Mouse (Mus musculus) forebrain, embryonic 12.5 days (tissue): ENCODE results near the gene Sox5. TPM values are rescaled to one million over a fixed set of nuclear protein-coding genes. Genes with fewer than 3 reads are reported as not detected.

Experiments
- ATAC-seq: fragments of 200-750 bp; cut with Nextera tagmentation; 2 replicates; pipeline ENCODE4 v1.8.0; 2017; ENCODE audit warnings: moderate TSS enrichment; ENCODE audit not compliant: low FRiP score
- H3K27ac ChIP-seq: fragments of 300-500 bp; sonication (generic); 2 replicates; pipeline ENCODE4 v1.5.1; 2016; ENCODE audit warnings: mild to moderate bottlenecking
- H3K27me3 ChIP-seq: fragments of 300-500 bp; sonication (generic); 2 replicates; pipeline ENCODE4 v1.6.1; 2016; ENCODE audit warnings: mild to moderate bottlenecking
- H3K36me3 ChIP-seq: fragments of 300-500 bp; sonication (generic); replicated peaks from 2 replicates; pipeline ENCODE4 v1.6.1; 2016; ENCODE audit warnings: mild to moderate bottlenecking
- H3K4me1 ChIP-seq: fragments of 300-500 bp; sonication (generic); 2 replicates; pipeline ENCODE4 v1.6.1; 2016
- H3K4me2 ChIP-seq: fragments of 300-500 bp; sonication (generic); 2 replicates; pipeline ENCODE4 v1.6.1; 2016; ENCODE audit warnings: mild to moderate bottlenecking, moderate library complexity
- H3K4me3 ChIP-seq: fragments of 300-500 bp; sonication (generic); replicated peaks from 2 replicates; pipeline ENCODE4 v1.5.1; 2016; ENCODE audit warnings: mild to moderate bottlenecking
- H3K9ac ChIP-seq: fragments of 300-500 bp; sonication (generic); 2 replicates; pipeline ENCODE4 v1.6.1; 2016; ENCODE audit warnings: mild to moderate bottlenecking
- H3K9me3 ChIP-seq: fragments of 300-500 bp; sonication (generic); 2 replicates; pipeline ENCODE4 v1.6.1; 2016
- WGBS: fragments of 180-500 bp; shearing (Covaris S2); methylation state at CpG from one replicate; pipeline ENCODE4 v1.1.7; 2016; 5-methylcytosine and 5-hydroxymethylcytosine counted together
- polyA plus RNA-seq: library from polyadenylated mRNA; unstranded; fragments of >200 nt; fragmentation: Nextera tagmentation; extraction: Ambion mirVana; gene quantifications from 2 replicates; pipeline ENCODE4 v1.2.1, GENCODE M21; 2016

Gene Sox5
- polyA plus RNA-seq, 1 experiment from 2014 or later = 89.0 TPM

- no peak for ATAC-seq
- H3K9me3 ChIP-seq = no peaks in the 10 kb centered on the region
- no peak overlapping the region for H3K4me3 ChIP-seq
- no peaks in the 10 kb centered on the region for H3K27me3 ChIP-seq
- no peak overlapping the region for H3K9ac ChIP-seq
- H3K36me3 ChIP-seq = no peaks in the 10 kb centered on the region; the same call in 1 of the 2 replicates
- H3K4me2 ChIP-seq = no peak overlapping the region
- peaks cover 6% of the 10 kb centered on the region for H3K4me1 ChIP-seq
- no peak overlapping the region for H3K27ac ChIP-seq
- 63% methylated on average over 10 of the region's 10 CpGs for WGBS
Observed at GRCm38 (mm10) chr6:143916152-143916735, 865.5 kb downstream of the Sox5 start.

GRCm38 (mm10) chr6:143915686-143916085 lies 866.1 kb downstream of the Sox5 start:
- H3K4me3 ChIP-seq = no peak overlapping the region
- no peaks in the 10 kb centered on the region for H3K27me3 ChIP-seq
- H3K9ac ChIP-seq = no peak overlapping the region
- H3K4me1 ChIP-seq = peaks cover 6% of the 10 kb centered on the region
- H3K9me3 ChIP-seq = no peaks in the 10 kb centered on the region
- no peak for ATAC-seq
- no peak overlapping the region for H3K4me2 ChIP-seq
- WGBS = 90% methylated on average over 3 of the region's 3 CpGs
- H3K36me3 ChIP-seq = no peaks in the 10 kb centered on the region; the same call in 1 of the 2 replicates
- H3K27ac ChIP-seq = no peak overlapping the region

- Histone ChIP-seq H3K4me1 (no peaks in the 10 kb centered on the region), H3K27ac (no peak overlapping the region), H3K9ac (no peak overlapping the region), H3K4me2 (no peak overlapping the region), H3K9me3 (no peaks in the 10 kb centered on the region), H3K36me3 (no peaks in the 10 kb centered on the region; the same call in 1 of the 2 replicates), H3K27me3 (no peaks in the 10 kb centered on the region), H3K4me3 (no peak overlapping the region)
- ATAC-seq = no peak
- WGBS = 84% methylated on average over 3 of the region's 3 CpGs
Observed at GRCm38 (mm10) chr6:143912316-143912715, 869.5 kb downstream of the Sox5 start.

GRCm38 (mm10) chr6:143904693-143905031 lies 877.1 kb downstream of the Sox5 start:
- H3K27ac ChIP-seq = peak overlapping the region; percentile 65
- no peak for ATAC-seq
- H3K4me2 ChIP-seq = no peak overlapping the region
- no peak overlapping the region for H3K4me3 ChIP-seq
- H3K4me1 ChIP-seq = peaks cover 31% of the 10 kb centered on the region
- no peaks in the 10 kb centered on the region for H3K27me3 ChIP-seq
- H3K9ac ChIP-seq = no peak overlapping the region
- H3K36me3 ChIP-seq = no peaks in the 10 kb centered on the region
- H3K9me3 ChIP-seq = no peaks in the 10 kb centered on the region

- no peaks in the 10 kb centered on the region for H3K36me3 ChIP-seq
- no peaks in the 10 kb centered on the region for H3K9me3 ChIP-seq
- no peaks in the 10 kb centered on the region for H3K27me3 ChIP-seq
- ATAC-seq = peak; percentile 80
- peaks cover 31% of the 10 kb centered on the region for H3K4me1 ChIP-seq
- 36% methylated on average over 10 of the region's 10 CpGs for WGBS
- no peak overlapping the region for H3K4me3 ChIP-seq
- peak overlapping the region; percentile 65 for H3K27ac ChIP-seq
- no peak overlapping the region for H3K4me2 ChIP-seq
- no peak overlapping the region for H3K9ac ChIP-seq
Observed at GRCm38 (mm10) chr6:143903981-143904692, 877.6 kb downstream of the Sox5 start.

GRCm38 (mm10) chr6:143900871-143901270 lies 880.9 kb downstream of the Sox5 start:
- Histone ChIP-seq H3K27ac (no peak overlapping the region), H3K4me2 (no peak overlapping the region), H3K27me3 (no peaks in the 10 kb centered on the region), H3K9me3 (no peaks in the 10 kb centered on the region), H3K9ac (no peak overlapping the region), H3K4me1 (peaks cover 28% of the 10 kb centered on the region), H3K4me3 (no peak overlapping the region), H3K36me3 (no peaks in the 10 kb centered on the region)
- WGBS = 97% methylated on average over 4 of the region's 4 CpGs
- ATAC-seq = no peak

- Histone ChIP-seq H3K36me3 (no peaks in the 10 kb centered on the region), H3K9ac (no peak overlapping the region), H3K4me3 (no peak overlapping the region), H3K27me3 (no peaks in the 10 kb centered on the region), H3K9me3 (no peaks in the 10 kb centered on the region), H3K4me2 (no peak overlapping the region), H3K4me1 (no peaks in the 10 kb centered on the region), H3K27ac (no peak overlapping the region)
- ATAC-seq = no peak
- 85% methylated on average over 6 of the region's 6 CpGs for WGBS
Observed at GRCm38 (mm10) chr6:143895092-143895491, 886.7 kb downstream of the Sox5 start.

GRCm38 (mm10) chr6:143892869-143893268 lies 888.9 kb downstream of the Sox5 start:
- Histone ChIP-seq H3K27ac (no peak overlapping the region), H3K4me3 (no peak overlapping the region), H3K27me3 (no peaks in the 10 kb centered on the region), H3K36me3 (no peaks in the 10 kb centered on the region), H3K9ac (no peak overlapping the region), H3K4me1 (no peaks in the 10 kb centered on the region), H3K4me2 (no peak overlapping the region), H3K9me3 (no peaks in the 10 kb centered on the region)
- 92% methylated on average over 2 of the region's 2 CpGs for WGBS
- no peak for ATAC-seq

GRCm38 (mm10) chr6:143888556-143888955 lies 893.2 kb downstream of the Sox5 start:
- Histone ChIP-seq H3K27ac (no peak overlapping the region), H3K27me3 (no peaks in the 10 kb centered on the region), H3K4me1 (no peaks in the 10 kb centered on the region), H3K4me3 (no peak overlapping the region), H3K4me2 (no peak overlapping the region), H3K9ac (no peak overlapping the region), H3K36me3 (0 out of 2 replicates have a peak, but pooled peaks cover 4% of the 10 kb centered on the region), H3K9me3 (no peaks in the 10 kb centered on the region)
- 71% methylated on average over 7 of the region's 7 CpGs for WGBS
- no peak for ATAC-seq

- Histone ChIP-seq H3K36me3 (peaks cover 3% of the 10 kb centered on the region; the same call in 1 of the 2 replicates), H3K4me1 (0 out of 2 replicates have a peak, but pooled peaks cover 7% of the 10 kb centered on the region), H3K27me3 (no peaks in the 10 kb centered on the region), H3K4me2 (no peak overlapping the region), H3K4me3 (no peak overlapping the region), H3K9me3 (no peaks in the 10 kb centered on the region), H3K9ac (no peak overlapping the region), H3K27ac (no peak overlapping the region)
- ATAC-seq = no peak
- 92% methylated on average over 6 of the region's 6 CpGs for WGBS
Observed at GRCm38 (mm10) chr6:143878525-143878924, 903.3 kb downstream of the Sox5 start.

GRCm38 (mm10) chr6:143868790-143869189 lies 913.0 kb downstream of the Sox5 start:
- Histone ChIP-seq H3K36me3 (peaks cover under 1% of the 10 kb centered on the region; the same call in 1 of the 2 replicates), H3K9ac (no peak overlapping the region), H3K9me3 (no peaks in the 10 kb centered on the region), H3K27ac (no peak overlapping the region), H3K27me3 (no peaks in the 10 kb centered on the region), H3K4me1 (0 out of 2 replicates have a peak, but pooled peaks cover 1% of the 10 kb centered on the region), H3K4me2 (no peak overlapping the region), H3K4me3 (no peak overlapping the region)
- no peak for ATAC-seq
- 87% methylated on average over 3 of the region's 3 CpGs for WGBS

GRCm38 (mm10) chr6:143868155-143868685 lies 913.6 kb downstream of the Sox5 start:
- Histone ChIP-seq H3K36me3 (no peaks in the 10 kb centered on the region), H3K9ac (no peak overlapping the region), H3K27me3 (no peaks in the 10 kb centered on the region), H3K9me3 (no peaks in the 10 kb centered on the region), H3K4me1 (no peaks in the 10 kb centered on the region), H3K4me3 (no peak overlapping the region), H3K4me2 (no peak overlapping the region), H3K27ac (no peak overlapping the region)
- 89% methylated on average over 3 of the region's 3 CpGs for WGBS
- no peak for ATAC-seq
